In genomic region chr1:37481331-37481730, GRCm38 (mm10) we compare ENCODE assay signal across 19 mouse cellular contexts. TPM values are rescaled to one million over a fixed set of nuclear protein-coding genes. Genes with fewer than 3 reads are reported as not detected.
DNase-seq lines count a peak whose midpoint lies in the region; ATAC-seq and TF ChIP-seq lines count a peak whose summit lies in the region.
"Had no signal": no experiment of that assay in that cellular context is flagged by ENCODE, and none has a peak within 500 bp of the region (broad histone marks: within the 10 kb centered on the region; RNA-seq: fewer than 3 reads in every experiment).

No protein-coding gene starts in this region.

- TF ChIP-seq CTCF in layer of hippocampus, adult 2 months (conservative IDR thresholded peaks at IDR 0.05): no peak

- intact Hi-C loops in left cerebral cortex, postnatal 14 days (cut with DNase I): no loop called here
- intact Hi-C loops in left cerebral cortex, postnatal 4 days (cut with DNase I): no loop called here

- peak; percentile 19 for ATAC-seq in inflammation-experienced regulatory T-cells, adult 6 months
- ATAC-seq: forebrain, embryonic 14.5 days; hindbrain, embryonic 16.5 days; Patski had no signal

- no peak overlapping the region for H3K27ac ChIP-seq in layer of hippocampus, adult 2 months
- H3K27ac ChIP-seq: heart, embryonic 13.5 days; kidney, embryonic 15.5 days; limb, embryonic 10.5 days; midbrain, embryonic 10.5 days; neural tube, embryonic 13.5 days had no signal

- DNase-seq in CD4-positive helper T cell, adult 2 months (ENCODE audit: low read depth, low spot score): peak; percentile 53
- peak; percentile 32 to 59 for DNase-seq in CD8-positive naive resting alpha-beta T cell, adult 2 months (ENCODE audit: low read depth in 2 of 2, low spot score in 2 of 2)
- DNase-seq in thymus, postnatal 14 days: peak; percentile 56
- DNase-seq in left cerebral cortex, postnatal 14 days (ENCODE audit: low spot score in 2 of 2): no peak
- DNase-seq in left cerebral cortex, postnatal 4 days: no peak
- no peak for DNase-seq in layer of hippocampus, adult 2 months (ENCODE audit: low spot score in 2 of 2)
- DNase-seq: cerebellum, postnatal 10 days; gastrocnemius, postnatal 36 days; heart, postnatal 36 days; right cerebral cortex, postnatal 14 days had no signal

- H3K4me3 ChIP-seq in layer of hippocampus, adult 2 months: no peak overlapping the region
- H3K4me3 ChIP-seq: heart, embryonic 13.5 days; kidney, embryonic 15.5 days; limb, embryonic 10.5 days; midbrain, embryonic 10.5 days; neural tube, embryonic 13.5 days had no signal

RNA-seq across cellular contexts. Expression of gene Unc50, which starts 51.4 kb away (rescaled TPM):
- polyA plus RNA-seq in inflammation-experienced regulatory T-cells, adult 6 months (2017; shearing (Covaris generic)): 10 to 100 TPM; 55.5 to 58.0 (median 57.0) TPM
- 10 to 100 TPM; 60.1 to 61.2 TPM for total RNA-seq in left cerebral cortex, postnatal 14 days (2021)
- 10 to 100 TPM; 46.9 to 51.8 TPM for total RNA-seq in left cerebral cortex, postnatal 4 days (2021)
- total RNA-seq in layer of hippocampus, adult 2 months (2021): 10 to 100 TPM; 53.3 to 59.7 TPM

RNA-seq across cellular contexts. Expression of gene Coa5, which starts 51.4 kb away (rescaled TPM):
- polyA plus RNA-seq in inflammation-experienced regulatory T-cells, adult 6 months (2017; shearing (Covaris generic)): 10 to 100 TPM; 56.3 to 64.4 (median 64.3) TPM
- 10 to 100 TPM; 44.9 to 45.1 TPM for total RNA-seq in left cerebral cortex, postnatal 14 days (2021)
- total RNA-seq in left cerebral cortex, postnatal 4 days (2021): 10 to 100 TPM; 41.0 to 42.0 TPM
- total RNA-seq in layer of hippocampus, adult 2 months (2021): 10 to 100 TPM; 61.2 to 62.5 TPM

RNA-seq across cellular contexts. Expression of gene Mgat4a, which starts 59.5 kb away (rescaled TPM):
- polyA plus RNA-seq in inflammation-experienced regulatory T-cells, adult 6 months (2017; shearing (Covaris generic)): 10 to 100 TPM in 1 of 3 experiments, 1 to 10 TPM in 2; 4.4 to 13.2 (median 9.5) TPM
- 10 to 100 TPM; 24.9 to 30.3 TPM for total RNA-seq in left cerebral cortex, postnatal 14 days (2021)
- 10 to 100 TPM; 27.0 to 29.0 TPM for total RNA-seq in left cerebral cortex, postnatal 4 days (2021)
- total RNA-seq in layer of hippocampus, adult 2 months (2021): 10 to 100 TPM; 30.4 to 32.7 TPM

Comparison
In these comparisons a context has a peak if more than half of its experiments do, and no peak if none do; other contexts are left out.
1. DNase-seq: peak in CD4-positive helper T cell, adult 2 months (single experiment), CD8-positive naive resting alpha-beta T cell, adult 2 months (2 of 2) and thymus, postnatal 14 days (single experiment); none in left cerebral cortex, postnatal 14 days (0 of 2), left cerebral cortex, postnatal 4 days (single experiment) and layer of hippocampus, adult 2 months (0 of 2).